ENCODE assay signal across 14 mouse cellular contexts in the genomic region with DNA sequence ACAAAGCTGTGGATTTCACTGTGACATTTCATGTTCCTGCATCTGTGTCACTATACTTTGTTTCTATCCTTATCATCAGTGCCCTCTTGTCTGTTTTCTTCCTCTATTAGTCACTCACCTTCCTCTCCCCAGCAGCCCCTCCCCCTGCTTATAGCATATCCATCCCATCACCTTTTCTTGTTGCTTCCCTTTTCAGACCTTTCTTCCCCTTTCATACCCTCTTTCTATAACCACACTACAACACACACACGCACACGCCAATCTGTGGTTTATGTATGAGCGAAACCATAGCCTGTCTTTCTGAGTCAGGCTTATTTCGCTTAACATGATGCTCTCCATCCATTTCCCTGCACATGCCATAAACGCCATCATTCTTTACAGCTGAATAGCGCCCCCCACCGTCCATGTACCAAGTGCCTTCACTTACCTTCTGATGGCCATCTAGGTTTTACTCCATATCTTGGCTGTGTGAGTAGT. TPM values are rescaled to one million over a fixed set of nuclear protein-coding genes. Genes with fewer than 3 reads are reported as not detected.
DNase-seq lines count a peak whose midpoint lies in the region; ATAC-seq lines count a peak whose summit lies in the region.
"Had no signal": no experiment of that assay in that cellular context is flagged by ENCODE, and none has a peak within 500 bp of the region (broad histone marks: within the 10 kb centered on the region; RNA-seq: fewer than 3 reads in every experiment).

No protein-coding gene starts in this region.

- no peak overlapping the region for H3K4me2 ChIP-seq in forebrain, embryonic 11.5 days (ENCODE audit: low read depth, low read length, severe bottlenecking)
- H3K4me2 ChIP-seq: liver, embryonic 15.5 days; neural tube, embryonic 12.5 days had no signal

- H3K4me1 ChIP-seq in forebrain, embryonic 11.5 days (replicated peaks; ENCODE audit: control insufficient read depth, insufficient read depth, low read length): no peaks in the 10 kb centered on the region
- H3K4me1 ChIP-seq: liver, embryonic 15.5 days; neural tube, embryonic 12.5 days had no signal

- no peaks in the 10 kb centered on the region for H3K27me3 ChIP-seq in forebrain, embryonic 11.5 days (ENCODE audit: control insufficient read depth, insufficient read depth, low read length)
- H3K27me3 ChIP-seq: neural tube, embryonic 12.5 days had no signal

- no peak overlapping the region for H3K27ac ChIP-seq in forebrain, embryonic 11.5 days (ENCODE audit: low read depth, low read length)
- H3K27ac ChIP-seq: liver, embryonic 15.5 days; neural tube, embryonic 12.5 days had no signal

- no peaks in the 10 kb centered on the region for H3K36me3 ChIP-seq in forebrain, embryonic 11.5 days (ENCODE audit: control insufficient read depth, insufficient read depth, low read length)
- H3K36me3 ChIP-seq: liver, embryonic 15.5 days; neural tube, embryonic 12.5 days had no signal

- H3K9ac ChIP-seq in forebrain, embryonic 11.5 days (ENCODE audit: low read length): no peak overlapping the region
- H3K9ac ChIP-seq: liver, embryonic 15.5 days; neural tube, embryonic 12.5 days had no signal

- H3K4me3 ChIP-seq in forebrain, embryonic 11.5 days (ENCODE audit: low read depth, low read length): no peak overlapping the region
- H3K4me3 ChIP-seq: liver, embryonic 15.5 days; neural tube, embryonic 12.5 days had no signal

- WGBS in forebrain, embryonic 11.5 days: 72% methylated on average over 7 of the region's 7 CpGs

- peak; percentile 56 for ATAC-seq in monocyte, adult 5-6 weeks (replicated peaks; ENCODE audit: insufficient number of reproducible peaks, low FRiP score, low TSS enrichment, poor library complexity, severe bottlenecking)
- no peak for ATAC-seq in forebrain, embryonic 11.5 days (replicated peaks; ENCODE audit: low FRiP score)
- ATAC-seq: activated CD4-positive, CD25-positive, alpha-beta regulatory T cell, adult 4 months; forebrain, embryonic 14.5 days had no signal

- DNase-seq in heart, adult 11 months: peak; percentile 50
- DNase-seq in heart, adult 8-10 months (ENCODE audit: low spot score): no peak
- DNase-seq in spleen, postnatal 36 days (ENCODE audit: low spot score in 2 of 2): peak; percentile 29 to 41
- DNase-seq in spleen, adult 12 weeks (ENCODE audit: low spot score): no peak
- peak; percentile 6 for DNase-seq in NIH3T3 (ENCODE audit: low read depth)
- DNase-seq in forebrain, embryonic 11.5 days (ENCODE audit: low spot score): no peak
- no peak for DNase-seq in urinary bladder, postnatal 25 days (ENCODE audit: low spot score)
- DNase-seq: cerebellum, adult 8-10 months; gastrocnemius, postnatal 14 days had no signal

- H3K9me3 ChIP-seq in forebrain, embryonic 11.5 days (ENCODE audit: control insufficient read depth, low read length): no peaks in the 10 kb centered on the region
- H3K9me3 ChIP-seq: liver, embryonic 15.5 days; neural tube, embryonic 12.5 days had no signal

RNA-seq across cellular contexts. Expression of gene Lrrc1, which starts 6.4 kb away (rescaled TPM):
- total RNA-seq in heart, adult 8-10 months (2022): 10 to 100 TPM; 15.5 to 19.9 (median 16.8) TPM
- total RNA-seq in monocyte, adult 5-6 weeks (2017): 4.6 to 6.6 TPM (median 4.8 TPM) in 3 replicates
- polyA plus RNA-seq in forebrain, embryonic 11.5 days (2014; fragmentation: Nextera tagmentation; extraction: Ambion mirVana): 20.8 and 22.9 TPM in 2 replicates

Comparison
In these comparisons a context has a peak if more than half of its experiments do, and no peak if none do; other contexts are left out.
1. DNase-seq: peak in heart, adult 11 months (single experiment), spleen, postnatal 36 days (2 of 2) and NIH3T3 (single experiment); none in heart, adult 8-10 months (single experiment), spleen, adult 12 weeks (single experiment), forebrain, embryonic 11.5 days (single experiment) and urinary bladder, postnatal 25 days (single experiment).